Mouse (Mus musculus) lung, postnatal 4 days (tissue): ENCODE measurements at regions not wholly inside any gene's neighbourhood (a gene's known extent, or its start where the extent isn't known, plus 50 kb on each side); places are given as distances from the start of the nearest gene placed in this dataset.
"Not testable (repeated sequence)": the region's sequence is repeated elsewhere in the genome, so short reads cannot be mapped to it uniquely, and the experiment has no call there.

Experiments used
- DNase-seq, 2 experiments: peaks; one replicate each; pipeline ENCODE4 v3.0.0; 2021

DNA sequence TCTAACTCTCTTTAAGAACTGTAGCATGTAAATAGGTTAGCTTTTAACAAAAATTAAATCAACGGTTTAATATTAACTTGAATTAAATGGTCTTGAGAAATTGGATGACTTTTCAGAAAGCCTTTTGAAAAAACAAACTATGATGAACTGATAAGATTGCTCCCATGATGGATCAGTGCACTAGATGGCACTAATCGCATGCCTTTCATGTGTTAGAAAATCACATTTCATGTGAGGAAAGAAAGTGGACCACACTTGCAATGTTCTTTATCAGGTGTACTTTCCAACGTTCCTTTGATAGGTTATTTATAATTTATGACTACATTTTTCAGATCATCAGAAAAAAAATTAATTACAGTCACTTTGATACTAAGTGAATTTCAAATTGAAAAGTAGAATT is 1003.2 kb upstream of the 4930412O13Rik start:
- DNase-seq = no peak

- no peak for DNase-seq
These were observed 968.6 kb upstream of the 4930412O13Rik start for GRCm38 (mm10) chr2:8912417-8912816.

- no peak for DNase-seq
These were observed 956.2 kb upstream of the 4930412O13Rik start for GRCm38 (mm10) chr2:8924856-8925255.

GRCm38 (mm10) chr2:8941574-8941973 is 939.5 kb upstream of the 4930412O13Rik start:
- no peak for DNase-seq

- DNase-seq = no peak
These were observed 922.1 kb upstream of the 4930412O13Rik start for GRCm38 (mm10) chr2:8958938-8959337.

- DNase-seq = no peak
These were observed 915.9 kb upstream of the 4930412O13Rik start for GRCm38 (mm10) chr2:8964952-8965668.

DNA sequence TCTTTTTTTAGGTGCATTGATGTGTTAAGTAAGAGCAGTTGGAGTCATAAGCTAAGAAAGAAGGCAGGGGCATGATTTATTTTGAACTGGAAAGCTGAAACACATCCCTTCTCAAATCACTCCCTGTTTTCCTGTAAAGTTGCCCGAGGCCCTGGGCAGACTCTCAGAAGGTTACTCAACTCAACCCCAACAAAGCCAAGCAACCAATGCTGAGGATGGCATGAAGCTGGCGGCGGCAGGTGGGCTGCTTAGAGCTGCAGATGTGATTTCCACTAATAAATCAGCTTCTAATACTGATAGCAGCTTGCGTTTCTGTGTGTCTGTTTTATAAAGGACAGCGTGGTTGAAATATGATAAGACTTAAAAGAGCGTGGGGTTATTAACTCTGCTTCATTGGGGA is 905.4 kb upstream of the 4930412O13Rik start:
- no peak for DNase-seq

DNA sequence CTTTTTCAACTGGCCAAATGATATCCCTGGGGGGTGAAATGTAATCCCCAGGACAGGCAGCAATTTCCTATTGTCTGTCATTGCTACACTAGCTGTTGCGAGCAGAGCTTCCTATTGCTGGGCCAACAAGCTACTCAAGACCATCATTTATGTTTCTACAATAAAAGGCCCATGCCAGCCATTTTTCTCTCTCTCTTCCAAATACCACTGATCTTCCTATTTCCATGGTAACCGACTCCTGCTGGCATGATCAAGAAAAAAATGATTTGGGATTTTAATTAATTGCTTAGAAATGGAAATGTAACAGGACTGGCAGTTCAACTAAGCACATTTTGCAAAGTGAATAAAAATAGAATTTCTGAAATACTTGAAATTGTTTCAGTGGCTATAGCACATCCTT is 868.7 kb upstream of the 4930412O13Rik start:
- DNase-seq = no peak

- DNase-seq = no peak
These were observed 848.0 kb upstream of the 4930412O13Rik start for GRCm38 (mm10) chr2:9033079-9033478.

DNA sequence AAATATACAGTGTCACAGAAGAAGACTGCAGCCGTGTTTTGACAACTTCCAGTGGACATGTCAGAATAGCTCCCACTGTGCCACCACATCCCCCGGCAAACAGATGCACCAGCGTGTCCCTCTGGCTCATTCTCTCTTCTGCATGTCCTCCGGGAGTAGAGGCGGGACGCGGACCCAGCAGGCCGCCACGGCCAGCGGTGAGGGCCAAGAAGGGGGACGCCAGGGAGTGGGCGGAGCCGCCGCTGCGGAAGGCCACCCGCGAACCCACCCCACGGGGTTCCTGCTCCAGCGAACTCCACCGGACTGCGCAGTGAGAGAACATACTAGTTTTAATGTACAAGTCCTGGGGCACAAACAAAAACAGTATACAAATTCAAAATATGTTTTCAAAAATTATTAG is 838.7 kb upstream of the 4930412O13Rik start:
- not testable (repeated sequence) for DNase-seq

DNA sequence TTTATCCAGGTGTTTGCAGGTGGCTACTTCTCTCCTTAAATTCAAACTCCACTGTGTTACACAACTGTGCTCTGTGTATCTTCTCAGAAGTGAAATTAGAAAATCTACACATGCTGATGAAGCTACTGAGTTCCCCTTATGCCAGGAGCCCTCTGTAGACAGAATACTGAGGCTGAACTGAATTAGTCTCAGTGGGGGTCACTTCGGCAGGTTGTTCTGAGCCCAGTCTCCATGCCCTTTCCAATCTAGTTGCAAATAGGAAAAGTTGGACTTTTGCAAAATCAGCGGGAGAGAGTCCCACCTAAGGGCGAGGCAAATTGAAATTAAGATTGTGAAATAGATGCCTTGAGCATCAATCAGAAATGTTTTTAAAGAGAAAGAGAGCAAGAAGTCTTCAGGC is 833.1 kb upstream of the 4930412O13Rik start:
- no peak for DNase-seq

- DNase-seq = no peak
These were observed 807.2 kb upstream of the 4930412O13Rik start for GRCm38 (mm10) chr2:9073851-9074250.

- no peak for DNase-seq
These were observed 802.9 kb upstream of the 4930412O13Rik start for GRCm38 (mm10) chr2:9078158-9078557.

GRCm38 (mm10) chr2:9081746-9082145 is 799.3 kb upstream of the 4930412O13Rik start:
- no peak for DNase-seq

DNA sequence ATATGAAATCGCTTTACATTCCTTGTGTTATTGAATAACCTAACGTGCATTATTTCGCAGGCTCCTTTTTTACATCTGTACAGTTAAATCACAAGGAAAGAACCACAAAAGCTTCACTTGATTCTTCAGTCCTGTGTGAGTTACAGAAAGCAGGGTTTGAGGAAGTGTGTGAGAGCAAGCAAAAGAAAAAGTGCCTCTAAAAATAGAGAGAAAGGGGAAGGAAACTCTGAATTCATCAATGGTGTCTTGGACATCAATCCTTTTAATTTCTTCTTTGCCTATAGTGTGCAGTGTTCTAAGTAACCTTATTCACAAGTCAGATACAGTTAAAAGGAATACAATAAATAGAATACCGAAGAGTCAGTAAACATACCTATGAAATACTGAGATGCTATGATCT is 785.7 kb upstream of the 4930412O13Rik start:
- no peak for DNase-seq

GRCm38 (mm10) chr2:9116697-9117096 is 764.4 kb upstream of the 4930412O13Rik start:
- DNase-seq = no peak

DNA sequence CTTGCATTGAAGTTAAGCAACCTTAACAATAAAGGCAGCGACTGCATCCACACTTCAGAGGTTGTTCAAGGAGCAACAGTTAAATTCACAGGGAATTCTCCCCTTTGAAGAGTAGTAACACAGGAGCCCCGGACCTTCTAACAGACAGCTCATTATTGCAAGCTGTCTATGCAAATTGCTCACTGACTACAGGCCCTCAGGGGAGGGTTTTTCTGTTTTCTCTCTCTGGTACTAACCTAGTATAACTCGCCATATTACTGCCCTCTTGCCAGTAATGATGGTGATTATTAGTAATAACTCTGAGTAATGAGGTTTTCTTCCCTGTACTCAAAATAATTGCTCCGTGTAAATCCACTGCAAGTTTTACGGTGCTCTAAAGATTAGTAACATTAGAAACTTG is 763.5 kb upstream of the 4930412O13Rik start:
- DNase-seq = no peak

DNA sequence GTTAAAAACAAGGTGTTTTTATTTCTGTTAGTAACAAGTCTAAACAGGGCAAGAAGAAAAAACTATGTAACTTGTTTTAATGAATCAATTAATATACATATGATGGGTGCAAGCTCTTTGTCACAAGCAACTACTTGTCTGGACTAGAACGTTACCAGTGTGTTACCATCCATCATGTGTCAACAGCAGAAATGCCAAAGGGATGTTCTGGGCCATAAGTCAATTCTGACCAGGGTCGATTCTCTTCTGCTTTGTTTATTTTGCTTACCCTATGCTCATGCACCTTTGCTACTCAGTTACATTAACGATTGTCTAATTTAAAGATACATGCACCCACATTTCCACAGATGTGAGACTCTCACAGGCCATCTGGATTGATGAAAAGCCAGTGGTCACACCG is 744.1 kb upstream of the 4930412O13Rik start:
- DNase-seq = no peak

GRCm38 (mm10) chr2:9141411-9141810 is 739.6 kb upstream of the 4930412O13Rik start:
- DNase-seq = no peak

DNA sequence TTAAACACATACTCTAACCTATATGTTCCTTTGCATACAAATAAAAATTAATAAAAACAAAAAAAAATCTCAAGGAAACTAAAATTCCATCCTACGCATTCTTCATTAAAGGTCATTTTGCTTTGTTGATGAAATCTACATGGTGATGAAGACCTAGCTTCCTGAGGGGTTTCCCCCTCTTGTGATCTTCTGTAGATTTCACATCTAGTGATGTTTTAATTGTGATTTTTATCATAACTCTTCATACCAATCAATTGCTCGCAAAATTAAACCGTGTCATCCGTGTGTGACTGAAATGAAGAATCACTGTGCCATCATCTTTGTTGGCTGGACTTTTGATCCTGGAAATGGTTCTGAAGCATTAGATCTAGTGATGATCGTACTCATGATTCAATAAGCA is 725.4 kb upstream of the 4930412O13Rik start:
- no peak for DNase-seq

- no peak for DNase-seq
These were observed 720.9 kb upstream of the 4930412O13Rik start for GRCm38 (mm10) chr2:9160181-9160580.

DNA sequence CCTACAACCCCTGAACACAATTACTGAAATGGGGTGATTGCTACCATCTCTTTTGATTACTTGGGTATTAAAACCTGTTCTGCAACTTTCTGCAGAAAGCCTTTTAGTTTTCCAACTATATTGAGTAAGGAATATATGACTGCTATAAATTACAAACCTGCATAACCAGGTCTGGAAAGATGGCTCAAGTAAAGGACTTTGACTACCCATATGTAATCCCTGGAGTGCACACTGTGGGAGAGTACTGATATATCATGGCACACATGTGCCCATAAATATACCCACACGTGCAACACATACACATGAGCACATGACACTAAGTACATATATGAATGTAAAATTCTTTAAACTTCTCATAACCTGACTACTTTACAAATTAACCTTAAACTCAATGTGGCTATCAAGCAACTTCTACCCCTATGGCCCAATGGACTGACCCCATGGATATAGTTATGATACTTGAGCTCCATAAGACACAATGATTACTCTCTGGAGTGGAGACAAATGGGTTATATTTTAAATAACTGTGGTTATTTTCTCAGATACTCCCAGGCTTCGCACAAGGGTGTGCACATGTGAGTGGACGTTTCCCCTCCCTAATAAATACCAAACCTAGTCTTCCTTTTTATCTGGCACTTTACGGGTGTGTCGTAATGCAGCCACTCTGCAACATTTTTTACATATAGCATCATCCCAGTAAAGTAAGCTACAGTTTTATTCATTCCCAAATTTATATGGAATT is 717.1 kb upstream of the 4930412O13Rik start:
- DNase-seq = no peak

DNA sequence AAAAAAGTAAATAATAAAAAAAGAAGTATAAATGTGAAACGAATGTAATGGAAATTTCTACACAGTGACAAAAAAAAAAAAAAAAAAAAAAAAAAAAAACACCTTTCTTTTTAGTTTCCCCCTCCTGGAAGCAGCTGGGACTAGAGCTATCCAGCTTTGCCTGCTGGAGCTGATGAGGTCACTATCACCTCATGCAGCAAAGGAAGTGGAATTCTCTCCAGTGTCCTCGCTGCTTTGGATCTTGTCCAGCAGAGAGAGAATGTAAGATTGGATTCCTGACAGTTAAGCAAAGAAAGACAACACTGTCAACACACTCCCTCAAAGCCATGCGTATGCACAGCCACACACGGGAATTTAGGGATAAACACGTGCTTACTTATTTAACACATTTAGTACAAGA is 698.9 kb upstream of the 4930412O13Rik start:
- DNase-seq = peak; percentile 5 to 19

GRCm38 (mm10) chr2:9184243-9184642 is 696.8 kb upstream of the 4930412O13Rik start:
- no peak for DNase-seq
